Mouse (Mus musculus) left cerebral cortex, adult 11 months (tissue): ENCODE results near the gene Olfr214.
"Not testable (repeated sequence)": the region's sequence is repeated elsewhere in the genome, so short reads cannot be mapped to it uniquely, and the experiment has no call there.

Experiments used
- DNase-seq: peaks from one replicate; pipeline ENCODE4 v3.0.0; 2022; ENCODE audit warnings: low spot score

Gene Olfr214

DNA sequence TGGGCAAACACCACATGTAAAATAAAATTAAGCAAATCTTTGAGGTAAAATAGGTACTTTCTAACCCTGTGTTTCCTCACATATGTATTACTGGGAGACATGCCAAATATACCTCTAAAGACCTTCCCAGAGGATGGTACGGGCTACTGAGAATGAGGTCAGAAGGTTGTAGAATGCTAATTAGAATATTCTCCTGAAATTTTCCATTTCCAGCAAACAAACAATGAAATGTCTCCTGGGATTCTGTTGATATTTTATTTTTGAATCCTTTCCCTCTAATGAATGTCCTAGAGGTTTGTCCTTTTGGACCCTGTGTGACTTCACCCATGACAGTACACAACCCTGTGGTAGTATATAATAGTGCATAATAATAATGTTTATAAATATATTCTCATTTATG is at the start of gene Olfr214:
Gene Olfr214, plus strand, starts transcription at position 301 of the 400 bp plus-strand sequence.
- DNase-seq = no peak

GRCm38 (mm10) chr6:116506302-116507003 is 47.6 kb upstream of the Olfr214 start, which contains the start of gene Olfr212:
Gene Olfr212, plus strand, starts transcription at chr6:116506516.
- not testable (repeated sequence) for DNase-seq

DNA sequence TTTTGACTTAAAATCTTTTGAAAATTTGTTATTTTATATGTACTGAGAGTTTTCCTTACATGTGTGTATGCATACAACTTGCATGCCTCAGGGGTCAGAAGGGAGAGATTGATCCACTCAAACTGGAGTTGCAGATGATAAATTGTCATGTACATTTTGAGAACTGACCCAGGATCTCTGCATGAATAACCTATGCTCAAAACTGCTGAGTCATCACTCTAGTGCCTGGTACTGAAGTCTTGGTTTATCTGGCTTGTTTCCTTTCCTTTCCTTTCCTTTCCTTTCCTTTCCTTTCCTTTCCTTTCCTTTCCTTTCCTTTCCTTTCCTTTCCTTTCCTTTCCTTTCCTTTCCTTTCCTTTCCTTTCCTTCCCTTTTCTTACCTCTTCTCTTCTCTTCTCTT is 39.2 kb upstream of the Olfr214 start:
- no peak for DNase-seq

- DNase-seq = no peak
Measured at GRCm38 (mm10) chr6:116538156-116538555, 15.9 kb upstream of the Olfr214 start, which contains the start of gene Olfr213. Gene Olfr213, plus strand, starts transcription at chr6:116538456.

- DNase-seq = no peak
Measured at GRCm38 (mm10) chr6:116542500-116542899, 11.5 kb upstream of the Olfr214 start.

- not testable (repeated sequence) for DNase-seq
Measured at GRCm38 (mm10) chr6:116550841-116551240, 3.2 kb upstream of the Olfr214 start, which contains the start of gene Gm5580. Gene Gm5580, plus strand, starts transcription at chr6:116551141.

- no peak for DNase-seq
Measured at GRCm38 (mm10) chr6:116554952-116555351, 917 bp downstream of the Olfr214 start.

DNA sequence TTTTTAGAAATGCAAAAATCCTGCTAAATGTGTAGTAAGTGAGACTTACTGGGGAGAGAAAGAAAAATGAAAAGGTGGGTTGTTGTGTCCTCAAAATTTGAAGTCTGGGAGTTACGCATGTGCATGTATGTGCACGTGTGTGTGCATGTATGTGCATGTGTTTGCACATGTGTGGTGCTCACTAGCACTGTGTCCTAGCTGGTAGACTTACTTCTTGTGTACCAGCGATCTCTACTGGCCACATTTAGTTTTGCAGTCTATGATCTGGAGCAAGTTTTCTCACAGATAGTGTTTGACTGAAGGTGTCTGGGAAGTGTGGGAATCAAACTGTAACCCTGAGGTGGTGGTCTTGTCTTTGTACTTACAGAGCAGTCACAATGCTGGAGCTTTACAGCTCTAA is 15.8 kb downstream of the Olfr214 start:
- no peak for DNase-seq

DNA sequence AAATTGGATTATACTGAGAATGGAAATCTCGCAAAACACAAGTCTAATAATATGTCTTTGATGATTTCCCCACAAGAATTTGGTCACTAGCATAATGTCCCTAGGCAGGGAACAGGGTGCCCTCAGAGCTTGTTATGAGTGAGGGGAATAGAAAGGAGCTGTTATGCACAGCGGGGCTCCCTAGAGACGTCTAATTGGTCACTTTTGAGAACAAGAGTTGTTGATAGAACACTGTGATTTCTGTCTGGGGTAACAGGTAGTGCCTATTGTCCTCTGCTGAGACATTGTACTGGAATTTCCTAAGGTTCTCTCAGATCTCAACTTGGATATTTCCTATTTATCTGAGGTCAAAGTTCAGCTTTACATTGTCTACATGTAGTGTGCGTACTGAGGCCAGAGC is 30.1 kb downstream of the Olfr214 start, which contains the start of gene Olfr215:
Gene Olfr215, minus strand, starts transcription at position 101 of the 400 bp plus-strand sequence.
- DNase-seq = no peak

DNA sequence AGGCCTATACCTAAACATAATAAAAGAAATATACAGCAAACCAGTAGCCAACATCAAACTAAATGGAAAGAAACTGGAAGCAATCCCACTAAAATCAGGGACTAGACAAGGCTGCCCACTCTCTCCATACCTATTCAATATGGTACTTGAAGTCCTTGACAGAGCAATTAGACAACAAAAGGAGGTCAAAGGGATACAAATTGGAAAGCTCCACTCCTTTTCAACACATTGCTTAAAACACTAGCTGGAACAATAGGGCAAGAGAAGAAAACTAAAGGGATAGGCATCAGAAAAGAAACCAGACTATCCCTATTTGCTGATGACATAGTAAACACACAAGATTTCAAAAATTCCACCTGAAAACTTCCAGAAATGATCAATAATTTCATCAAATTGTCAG is 46.9 kb downstream of the Olfr214 start:
- DNase-seq = not testable (repeated sequence)

- DNase-seq = no peak
Measured at GRCm38 (mm10) chr6:116607230-116607629, 53.2 kb downstream of the Olfr214 start.
